Mouse (Mus musculus) heart, embryonic 14.5 days (tissue): ENCODE data around the gene Phc2. TPM values are rescaled to one million over a fixed set of nuclear protein-coding genes. Genes with fewer than 3 reads are reported as not detected.

ENCODE experiments used
- ATAC-seq: fragments of 200-750 bp; cut with Nextera tagmentation; 2 replicates; pipeline ENCODE4 v1.8.0; 2017; ENCODE audit warnings: low read depth, moderate TSS enrichment; ENCODE audit not compliant: insufficient number of reproducible peaks, insufficient read depth, low FRiP score
- H3K27ac ChIP-seq, 2 experiments: fragments of 200-500 bp in 1 of 2; fragments of 300-500 bp in 1 of 2; sonication (generic) in 1 of 2; replicated peaks in 1 of 2; 2 replicates each; pipeline ENCODE4 v1.5.1; 2012 to 2014; ENCODE audit warnings: low read depth in 2 of 2, low read length in 2 of 2, control low read depth in 1 of 2, mild to moderate bottlenecking in 1 of 2, mixed read lengths in 1 of 2; ENCODE audit not compliant: control insufficient read depth in 1 of 2, insufficient read depth in 1 of 2
- H3K27me3 ChIP-seq: fragments of 300-500 bp; sonication (generic); 2 replicates; pipeline ENCODE4 v1.6.1; 2014; ENCODE audit warnings: mild to moderate bottlenecking, low read length, control low read depth; ENCODE audit not compliant: control insufficient read depth, insufficient read depth
- H3K36me3 ChIP-seq: fragments of 300-500 bp; sonication (generic); 2 replicates; pipeline ENCODE4 v1.6.1; 2014; ENCODE audit warnings: mild to moderate bottlenecking, control low read depth, low read length, mixed read lengths; ENCODE audit not compliant: control insufficient read depth, insufficient read depth
- H3K4me1 ChIP-seq, 2 experiments: fragments of 200-500 bp in 1 of 2; fragments of 300-500 bp in 1 of 2; sonication (generic) in 1 of 2; 2 replicates each; pipeline ENCODE4 v1.6.1; 2012 to 2014; ENCODE audit warnings: low read length in 2 of 2, control low read depth in 1 of 2, mixed read lengths in 1 of 2; ENCODE audit not compliant: control insufficient read depth in 2 of 2, insufficient read depth in 2 of 2
- H3K4me2 ChIP-seq: fragments of 300-500 bp; sonication (generic); 2 replicates; pipeline ENCODE4 v1.6.1; 2014; ENCODE audit warnings: mild to moderate bottlenecking, low read length
- H3K4me3 ChIP-seq, 2 experiments: fragments of 200-500 bp in 1 of 2; fragments of 300-500 bp in 1 of 2; sonication (generic) in 1 of 2; 2 replicates each; pipeline ENCODE4 v1.5.1; 2012 to 2014; ENCODE audit warnings: low read length in 2 of 2, mild to moderate bottlenecking in 2 of 2, control low read depth in 1 of 2, low read depth in 1 of 2, moderate library complexity in 1 of 2; ENCODE audit not compliant: control insufficient read depth in 1 of 2, insufficient read depth in 1 of 2
- H3K9ac ChIP-seq: fragments of 300-500 bp; sonication (generic); 2 replicates; pipeline ENCODE4 v1.6.1; 2014; ENCODE audit warnings: mild to moderate bottlenecking, low read length
- H3K9me3 ChIP-seq: fragments of 300-500 bp; sonication (generic); 2 replicates; pipeline ENCODE4 v1.6.1; 2016; ENCODE audit warnings: low read length, control low read depth; ENCODE audit not compliant: control insufficient read depth
- WGBS: fragments of 180-500 bp; shearing (Covaris S2); extraction: QIAGEN DNeasy Blood & Tissue Kit; methylation state at CpG from one replicate; pipeline ENCODE4 v1.1.7; 2014; 5-methylcytosine and 5-hydroxymethylcytosine counted together
- polyA plus RNA-seq: library from polyadenylated mRNA; unstranded; fragments of >200 nt; fragmentation: Nextera tagmentation; extraction: Ambion mirVana; gene quantifications from 2 replicates; pipeline ENCODE4 v1.2.1, GENCODE M21; 2014

The Phc2 gene
- polyA plus RNA-seq, 1 experiment from 2014 or later: 42.5 TPM

GRCm38 (mm10) chr4:128613326-128613725 lies 41.2 kb upstream of the Phc2 start:
- Histone ChIP-seq H3K9me3 (no peaks in the 10 kb centered on the region), H3K36me3 (no peaks in the 10 kb centered on the region), H3K4me2 (no peak overlapping the region), H3K27ac (no peak overlapping the region), H3K9ac (no peak overlapping the region), H3K27me3 (peaks cover 18% of the 10 kb centered on the region; the same call in 1 of the 2 replicates), H3K4me3 (no peak overlapping the region), H3K4me1 (peaks cover 7 to 10% of the 10 kb centered on the region in 2 experiments; a peak in 1 of 4 replicates)
- WGBS: 20% methylated on average over 8 of the region's 8 CpGs
- no peak for ATAC-seq

GRCm38 (mm10) chr4:128615761-128616160 lies 38.7 kb upstream of the Phc2 start:
- no peak for ATAC-seq
- Histone ChIP-seq H3K4me1 (peaks cover 7 to 10% of the 10 kb centered on the region in 2 experiments; a peak in 1 of 4 replicates), H3K9ac (no peak overlapping the region), H3K4me3 (no peak overlapping the region), H3K27ac (no peak overlapping the region), H3K4me2 (no peak overlapping the region), H3K36me3 (no peaks in the 10 kb centered on the region), H3K9me3 (no peaks in the 10 kb centered on the region), H3K27me3 (peaks cover 18% of the 10 kb centered on the region; the same call in 1 of the 2 replicates)
- WGBS: 80% methylated on average over 14 of the region's 14 CpGs

GRCm38 (mm10) chr4:128617363-128618120 lies 37.0 kb upstream of the Phc2 start:
- Histone ChIP-seq H3K27ac (no peak overlapping the region), H3K4me1 (peaks cover 7 to 10% of the 10 kb centered on the region in 2 experiments; a peak in 1 of 4 replicates), H3K4me3 (no peak overlapping the region), H3K36me3 (no peaks in the 10 kb centered on the region), H3K9me3 (no peaks in the 10 kb centered on the region), H3K27me3 (peaks cover 18% of the 10 kb centered on the region; the same call in 1 of the 2 replicates), H3K4me2 (no peak overlapping the region), H3K9ac (no peak overlapping the region)
- no peak for ATAC-seq
- 41% methylated on average over 17 of the region's 17 CpGs for WGBS

GRCm38 (mm10) chr4:128618246-128618911 lies 36.1 kb upstream of the Phc2 start, which contains the start of gene Tlr12:
Gene Tlr12, minus strand, starts transcription at chr4:128618619.
- WGBS: 52% methylated on average over 15 of the region's 15 CpGs
- ATAC-seq: no peak
- H3K4me2 ChIP-seq: no peak within 1 kb of the TSS
- peaks cover 18% of the 10 kb centered on the region; the same call in 1 of the 2 replicates for H3K27me3 ChIP-seq
- H3K4me1 ChIP-seq: peaks cover 7 to 10% of the 10 kb centered on the region in 2 experiments; a peak in 1 of 4 replicates
- H3K4me3 ChIP-seq: no peak within 1 kb of the TSS
- H3K9me3 ChIP-seq: no peaks in the 10 kb centered on the region
- no peaks in the 10 kb centered on the region for H3K36me3 ChIP-seq
- H3K9ac ChIP-seq: no peak within 1 kb of the TSS
- H3K27ac ChIP-seq: no peak within 1 kb of the TSS

GRCm38 (mm10) chr4:128618963-128619362 lies 35.5 kb upstream of the Phc2 start:
- H3K4me1 ChIP-seq: peaks cover 7 to 10% of the 10 kb centered on the region in 2 experiments; a peak in 1 of 4 replicates
- H3K4me3 ChIP-seq: no peak overlapping the region
- no peak for ATAC-seq
- H3K27me3 ChIP-seq: peaks cover 18% of the 10 kb centered on the region; the same call in 1 of the 2 replicates
- no peak overlapping the region for H3K4me2 ChIP-seq
- H3K36me3 ChIP-seq: no peaks in the 10 kb centered on the region
- H3K9me3 ChIP-seq: no peaks in the 10 kb centered on the region
- 73% methylated on average over 2 of the region's 2 CpGs for WGBS
- H3K27ac ChIP-seq: no peak overlapping the region
- H3K9ac ChIP-seq: no peak overlapping the region

GRCm38 (mm10) chr4:128620572-128620971 lies 33.9 kb upstream of the Phc2 start:
- Histone ChIP-seq H3K4me3 (no peak overlapping the region), H3K4me2 (no peak overlapping the region), H3K4me1 (peaks cover 7 to 10% of the 10 kb centered on the region in 2 experiments; a peak in 1 of 4 replicates), H3K27ac (no peak overlapping the region), H3K36me3 (no peaks in the 10 kb centered on the region), H3K9ac (no peak overlapping the region), H3K9me3 (no peaks in the 10 kb centered on the region), H3K27me3 (peaks cover 14% of the 10 kb centered on the region; the same call in 1 of the 2 replicates)
- no peak for ATAC-seq
- WGBS: 82% methylated on average over 6 of the region's 6 CpGs

GRCm38 (mm10) chr4:128621109-128621508 lies 33.4 kb upstream of the Phc2 start:
- peaks cover 7 to 10% of the 10 kb centered on the region in 2 experiments; a peak in 1 of 4 replicates for H3K4me1 ChIP-seq
- ATAC-seq: no peak
- H3K4me3 ChIP-seq: no peak overlapping the region
- H3K9me3 ChIP-seq: no peaks in the 10 kb centered on the region
- H3K36me3 ChIP-seq: no peaks in the 10 kb centered on the region
- 77% methylated on average over 8 of the region's 8 CpGs for WGBS
- H3K4me2 ChIP-seq: no peak overlapping the region
- H3K27ac ChIP-seq: no peak overlapping the region
- H3K9ac ChIP-seq: no peak overlapping the region
- peaks cover 14% of the 10 kb centered on the region; the same call in 1 of the 2 replicates for H3K27me3 ChIP-seq
